ENCODE assay signal across 8 mouse cellular contexts in the genomic region with DNA sequence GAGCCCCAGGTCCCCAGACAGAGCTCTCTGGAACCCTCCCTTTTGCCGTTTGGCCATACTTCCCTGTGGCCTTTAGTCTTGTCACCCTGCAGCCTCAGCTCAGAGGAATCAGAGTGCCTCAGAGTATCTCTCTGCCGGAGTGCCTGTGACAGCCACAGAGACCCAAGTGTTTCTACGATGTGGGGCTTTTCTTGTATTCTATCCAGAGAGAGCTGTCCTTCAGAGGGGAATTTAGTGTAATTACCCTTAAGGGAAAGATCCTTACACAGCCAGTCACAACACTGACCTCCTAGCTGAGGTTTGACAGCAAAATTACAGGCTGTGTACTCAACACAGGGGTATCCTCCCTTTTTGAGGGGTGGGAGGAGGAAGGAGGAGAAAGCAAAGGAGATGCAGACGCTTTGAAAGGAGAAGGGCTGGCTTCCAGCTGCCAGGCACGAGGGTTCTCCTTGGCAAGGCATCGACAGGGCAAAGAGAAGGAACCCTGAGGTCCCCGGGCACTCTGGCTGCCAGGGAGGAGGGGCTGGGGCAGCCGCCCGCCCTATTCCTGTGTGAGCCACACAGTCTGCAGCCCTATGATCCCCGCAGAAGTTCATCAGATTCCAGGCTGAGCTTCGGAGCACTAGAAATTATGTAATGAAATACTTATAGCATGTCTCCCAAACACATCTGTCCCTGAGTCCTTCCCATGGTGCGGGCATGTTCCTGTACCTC. TPM values are rescaled to one million over a fixed set of nuclear protein-coding genes. Genes with fewer than 3 reads are reported as not detected.
DNase-seq lines count a peak whose midpoint lies in the region; ATAC-seq lines count a peak whose summit lies in the region.

No protein-coding gene starts in this region.

- no peaks in the 10 kb centered on the region for H3K36me3 ChIP-seq in heart, embryonic 14.5 days (ENCODE audit: control insufficient read depth, insufficient read depth, low read length)
- no peaks in the 10 kb centered on the region for H3K36me3 ChIP-seq in hindbrain, embryonic 13.5 days
- H3K36me3 ChIP-seq in limb, embryonic 15.5 days: no peaks in the 10 kb centered on the region

- H3K27me3 ChIP-seq in heart, embryonic 14.5 days (ENCODE audit: control insufficient read depth, insufficient read depth, low read length): no peaks in the 10 kb centered on the region
- peaks cover 33% of the 10 kb centered on the region for H3K27me3 ChIP-seq in hindbrain, embryonic 13.5 days
- 0 out of 2 replicates have a peak, but pooled peaks cover 4% of the 10 kb centered on the region for H3K27me3 ChIP-seq in limb, embryonic 15.5 days

- no peak; the same call in 1 of the 2 replicates for ATAC-seq in heart, embryonic 14.5 days (ENCODE audit: insufficient number of reproducible peaks, insufficient read depth, low FRiP score, low read depth)
- peak; percentile 54; the same call in 1 of the 2 replicates for ATAC-seq in common myeloid progenitor, adult 5-6 weeks (replicated peaks; ENCODE audit: low read depth, poor library complexity, severe bottlenecking)
- no peak for ATAC-seq in hindbrain, embryonic 13.5 days (ENCODE audit: low FRiP score)
- 0 out of 2 replicates have a peak, but pooled peaks have one; percentile 32 for ATAC-seq in limb, embryonic 15.5 days (ENCODE audit: insufficient number of reproducible peaks, low FRiP score, low TSS enrichment, low read depth)

- H3K4me3 ChIP-seq in heart, embryonic 14.5 days (ENCODE audit: control insufficient read depth in 1 of 2, insufficient read depth in 1 of 2, low read depth in 1 of 2, low read length in 2 of 2): no peak overlapping the region
- H3K4me3 ChIP-seq in hindbrain, embryonic 13.5 days: no peak overlapping the region
- no peak overlapping the region for H3K4me3 ChIP-seq in limb, embryonic 15.5 days

- no peak overlapping the region for H3K27ac ChIP-seq in heart, embryonic 14.5 days (replicated peaks in 1 of 2; ENCODE audit: control insufficient read depth in 1 of 2, insufficient read depth in 1 of 2, low read depth in 2 of 2, low read length in 2 of 2)
- peak overlapping the region; percentile 65 for H3K27ac ChIP-seq in hindbrain, embryonic 13.5 days
- H3K27ac ChIP-seq in limb, embryonic 15.5 days: no peak overlapping the region; the same call in 1 of the 2 replicates

- WGBS in heart, embryonic 14.5 days: 22% methylated on average over 12 of the region's 12 CpGs
- 33% methylated on average over 12 of the region's 12 CpGs for WGBS in hindbrain, embryonic 13.5 days
- WGBS in limb, embryonic 15.5 days: 24% methylated on average over 12 of the region's 12 CpGs

- H3K4me2 ChIP-seq in heart, embryonic 14.5 days (ENCODE audit: low read length): peak overlapping the region; percentile 5; the same call in 1 of the 2 replicates
- H3K4me2 ChIP-seq in hindbrain, embryonic 13.5 days: no peak overlapping the region
- no peak overlapping the region for H3K4me2 ChIP-seq in limb, embryonic 15.5 days

- no peak for DNase-seq in heart, adult 8-10 months (ENCODE audit: low spot score)
- DNase-seq in thymus, postnatal 0 days (ENCODE audit: low spot score): no peak
- no peak for DNase-seq in embryo, embryonic 10 days (ENCODE audit: low spot score)
- DNase-seq in frontal cortex, postnatal 25 days (ENCODE audit: low spot score in 2 of 2): no peak

- H3K9me3 ChIP-seq in heart, embryonic 14.5 days (ENCODE audit: control insufficient read depth, low read length): no peaks in the 10 kb centered on the region
- H3K9me3 ChIP-seq in hindbrain, embryonic 13.5 days: no peaks in the 10 kb centered on the region
- no peaks in the 10 kb centered on the region for H3K9me3 ChIP-seq in limb, embryonic 15.5 days

- H3K9ac ChIP-seq in heart, embryonic 14.5 days (ENCODE audit: low read length): no peak overlapping the region
- H3K9ac ChIP-seq in hindbrain, embryonic 13.5 days: peak overlapping the region; percentile 40; the same call in 1 of the 2 replicates
- H3K9ac ChIP-seq in limb, embryonic 15.5 days: no peak overlapping the region

- H3K4me1 ChIP-seq in heart, embryonic 14.5 days (ENCODE audit: control insufficient read depth in 2 of 2, insufficient read depth in 2 of 2, low read length in 2 of 2): peaks cover 4 to 16% of the 10 kb centered on the region in 2 experiments; a peak in 2 of 4 replicates
- peaks cover 29% of the 10 kb centered on the region for H3K4me1 ChIP-seq in hindbrain, embryonic 13.5 days (replicated peaks)
- peaks cover 16% of the 10 kb centered on the region for H3K4me1 ChIP-seq in limb, embryonic 15.5 days

RNA-seq across cellular contexts. Expression of gene Foxp4, which starts 28.1 kb away (rescaled TPM):
- 10.8 and 13.6 TPM in 2 replicates for polyA plus RNA-seq in heart, embryonic 14.5 days (2014; fragmentation: Nextera tagmentation; extraction: Ambion mirVana)
- 10 to 100 TPM; 10.2 to 12.7 (median 10.5) TPM for total RNA-seq in heart, adult 8-10 months (2022)
- 1.8 and 3.7 TPM in 2 replicates for total RNA-seq in common myeloid progenitor, adult 5-6 weeks (2017)
- 19.6 and 19.9 TPM in 2 replicates for polyA plus RNA-seq in hindbrain, embryonic 13.5 days (2015; fragmentation: Nextera tagmentation; extraction: Ambion mirVana)
- polyA plus RNA-seq in limb, embryonic 15.5 days (2015; fragmentation: Nextera tagmentation; extraction: Ambion mirVana): 18.2 and 22.4 TPM in 2 replicates
- 18.0 TPM in 2 replicates for polyA plus RNA-seq in thymus, postnatal 0 days (2015; fragmentation: Nextera tagmentation; extraction: Ambion mirVana)

Comparison
In these comparisons a context has a peak if more than half of its experiments do, and no peak if none do; other contexts are left out.
1. ATAC-seq: peak in common myeloid progenitor, adult 5-6 weeks (single experiment) and limb, embryonic 15.5 days (single experiment); none in heart, embryonic 14.5 days (single experiment) and hindbrain, embryonic 13.5 days (single experiment).